Mouse (Mus musculus) myocyte (in vitro differentiated cells): ENCODE results near the gene Creb5.

ENCODE experiments used
- CEBPB ChIP-seq: IDR thresholded peaks from 2 replicates; pipeline ENCODE4 v1.6.1; 2011; ENCODE audit warnings: mild to moderate bottlenecking, moderate library complexity; ENCODE audit not compliant: poor library complexity, insufficient read depth, severe bottlenecking
- MAX ChIP-seq: IDR thresholded peaks from one replicate; pipeline ENCODE4 v1.6.1; 2011; ENCODE audit warnings: low read depth, mild to moderate bottlenecking, control low read depth
- MYOD1 ChIP-seq, 3 experiments: IDR thresholded peaks; one replicate each; pipeline ENCODE4 v1.6.1; 2011; ENCODE audit warnings: control low read depth in 2 of 3, low read depth in 2 of 3, mild to moderate bottlenecking in 2 of 3, moderate library complexity in 1 of 3; ENCODE audit not compliant: insufficient read length in 2 of 3, control insufficient read depth in 1 of 3
- POLR2A ChIP-seq: IDR thresholded peaks from one replicate; pipeline ENCODE4 v1.6.1; 2011; ENCODE audit warnings: low read depth, mild to moderate bottlenecking, control low read depth, moderate library complexity; ENCODE audit not compliant: insufficient read length
- POLR2AphosphoS2 ChIP-seq: IDR thresholded peaks from one replicate; pipeline ENCODE4 v1.6.1; 2011; ENCODE audit warnings: low read depth, control low read depth; ENCODE audit not compliant: insufficient read length
- REST ChIP-seq: IDR thresholded peaks from one replicate; pipeline ENCODE4 v1.6.1; 2011; ENCODE audit warnings: mild to moderate bottlenecking, control low read depth, moderate library complexity; ENCODE audit not compliant: insufficient read depth, insufficient read length
- SRF ChIP-seq: IDR thresholded peaks from one replicate; pipeline ENCODE4 v1.6.1; 2011; ENCODE audit warnings: low read depth; ENCODE audit not compliant: control insufficient read depth, insufficient read length
- TCF12 ChIP-seq: IDR thresholded peaks from one replicate; pipeline ENCODE4 v1.6.1; 2011; ENCODE audit warnings: mild to moderate bottlenecking, control low read depth; ENCODE audit not compliant: poor library complexity, insufficient read depth, severe bottlenecking
- TCF3 ChIP-seq: IDR thresholded peaks from one replicate; pipeline ENCODE4 v1.6.1; 2011; ENCODE audit warnings: low read depth, control low read depth; ENCODE audit not compliant: insufficient read length
- USF1 ChIP-seq: IDR thresholded peaks from one replicate; pipeline ENCODE4 v1.6.1; 2011; ENCODE audit warnings: low read depth, mild to moderate bottlenecking, control low read depth, moderate library complexity

DNA sequence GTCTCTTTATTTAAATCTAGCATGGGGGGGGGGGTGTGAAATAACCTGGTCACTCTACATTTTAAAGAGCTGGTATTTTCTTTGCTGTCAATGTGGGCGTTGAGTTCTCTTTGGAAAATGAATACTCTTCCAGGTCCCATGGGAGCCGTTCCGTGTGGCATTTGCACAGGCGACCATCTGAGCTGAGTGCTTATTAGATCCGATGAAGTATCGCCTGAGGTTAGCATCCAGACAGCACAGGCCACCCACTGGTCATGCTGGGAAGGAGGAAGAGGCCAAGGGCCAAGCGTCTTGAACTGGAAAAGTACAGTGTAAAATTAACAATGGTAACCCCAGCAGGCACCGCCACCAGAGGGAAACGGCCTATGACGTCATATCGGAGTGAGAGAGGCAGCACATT is 24.7 kb upstream of the Creb5 start:
- TF ChIP-seq TCF12: no peak
- no peak for TF ChIP-seq USF1
- TF ChIP-seq POLR2A: no peak
- TF ChIP-seq MAX: no peak
- no peak for TF ChIP-seq REST
- no peak for TF ChIP-seq CEBPB
- no peak for TF ChIP-seq TCF3
- no peak for TF ChIP-seq POLR2AphosphoS2
- TF ChIP-seq SRF: no peak
- no peak for TF ChIP-seq MYOD1 (IDR thresholded peaks at IDR 0.05; ENCODE audit: control insufficient read depth in 1 of 3, insufficient read length in 2 of 3, low read depth in 2 of 3)
